Mouse (Mus musculus): ENCODE measurements around the gene Psmb6. TPM values are rescaled to one million over a fixed set of nuclear protein-coding genes. Genes with fewer than 3 reads are reported as not detected.
A peak's percentile ranks its signal among the peaks of the same experiment; 100 is the strongest.
"Not testable (repeated sequence)": the region's sequence is repeated elsewhere in the genome, so short reads cannot be mapped to it uniquely, and the experiment has no call there.

Psmb6 gene
- polyA plus RNA-seq, 1 experiment from 2014 or later, result 657 TPM

DNA sequence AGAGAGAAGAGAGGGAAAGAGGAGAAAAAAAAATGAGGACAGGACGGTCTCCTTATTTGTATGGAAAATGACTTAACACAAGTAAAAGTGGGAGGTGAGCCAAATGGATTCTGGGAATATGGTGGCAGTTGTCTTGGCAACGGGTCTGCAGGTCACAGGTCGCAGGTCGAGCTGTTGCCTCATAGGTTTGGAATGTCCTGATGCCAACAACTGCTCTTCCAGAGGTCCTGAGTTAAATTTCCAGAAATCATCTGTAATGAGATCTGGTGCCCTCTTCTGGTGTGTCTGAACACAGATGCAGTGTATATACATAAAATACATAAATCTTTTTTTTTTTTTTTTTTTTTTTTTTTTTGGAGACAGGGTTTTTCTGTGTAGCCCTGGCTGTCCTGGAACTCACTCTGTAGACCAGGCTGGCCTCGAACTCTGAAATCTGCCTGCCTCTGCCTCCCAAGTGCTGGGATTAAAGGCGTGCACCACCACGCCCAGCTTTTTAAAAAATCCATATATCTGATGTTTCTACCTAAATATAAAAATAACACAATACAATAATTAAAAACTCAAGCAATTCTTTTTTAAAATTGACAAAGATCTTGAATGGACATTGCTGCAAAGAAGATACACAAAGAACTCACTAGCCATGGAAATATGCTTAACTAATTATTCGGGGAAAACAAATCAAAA is 1.7 kb upstream of the Psmb6 start:
- not testable (repeated sequence) for H3K27me3 ChIP-seq (ENCODE audit: control insufficient read depth, insufficient read depth, low read length); H3K4me3 ChIP-seq (ENCODE audit: control insufficient read depth in 1 of 2, insufficient read depth in 1 of 2, low read depth in 1 of 2, low read length in 2 of 2); H3K27ac ChIP-seq (replicated peaks in 1 of 2; ENCODE audit: control insufficient read depth in 1 of 2, insufficient read depth in 1 of 2, low read depth in 2 of 2, low read length in 2 of 2); H3K9ac ChIP-seq (ENCODE audit: low read length); H3K4me2 ChIP-seq (ENCODE audit: low read length); H3K9me3 ChIP-seq (ENCODE audit: control insufficient read depth, low read length); ATAC-seq (ENCODE audit: insufficient number of reproducible peaks, insufficient read depth, low FRiP score, low read depth)
- Histone ChIP-seq H3K36me3 (ENCODE audit: control insufficient read depth, insufficient read depth, low read length) (peaks cover 24% of the 10 kb centered on the region), H3K4me1 (ENCODE audit: control insufficient read depth in 2 of 2, insufficient read depth in 2 of 2, low read length in 2 of 2) (peaks cover 5 to 15% of the 10 kb centered on the region in 2 experiments; a peak in 3 of 4 replicates)
- 85% methylated on average over 8 of the region's 8 CpGs for WGBS

DNA sequence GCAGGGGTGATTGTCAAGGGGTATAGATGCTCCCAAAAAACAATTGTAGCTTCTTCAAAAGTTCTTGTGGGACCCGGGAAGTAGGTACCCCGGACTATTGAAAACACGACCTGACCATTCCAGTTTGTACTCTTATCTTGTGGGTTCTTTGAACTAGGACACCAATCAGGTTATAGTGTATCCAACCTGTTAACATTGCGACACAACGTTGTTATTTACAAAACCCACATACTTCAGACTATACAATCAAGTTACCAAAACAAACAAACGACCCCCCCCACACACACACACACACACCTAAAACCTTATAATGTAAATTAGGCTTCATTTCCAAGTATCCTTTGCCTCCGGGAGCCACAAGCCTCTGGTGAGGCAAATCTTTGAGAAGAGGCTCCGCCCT is 385 bp upstream of the Psmb6 start:
- no peaks in the 10 kb centered on the region for H3K27me3 ChIP-seq (ENCODE audit: control insufficient read depth, insufficient read depth, low read length)
- WGBS, result 5% methylated on average over 8 of the region's 8 CpGs
- H3K36me3 ChIP-seq (ENCODE audit: control insufficient read depth, insufficient read depth, low read length), result peaks cover 27% of the 10 kb centered on the region
- H3K9ac ChIP-seq (ENCODE audit: low read length), result peak overlapping the region; percentile 66
- H3K4me2 ChIP-seq (ENCODE audit: low read length), result peak overlapping the region; percentile 64
- no peak overlapping the region for H3K27ac ChIP-seq (replicated peaks in 1 of 2; ENCODE audit: control insufficient read depth in 1 of 2, insufficient read depth in 1 of 2, low read depth in 2 of 2, low read length in 2 of 2)
- no peak for ATAC-seq (ENCODE audit: insufficient number of reproducible peaks, insufficient read depth, low FRiP score, low read depth)
- peak overlapping the region; percentile 25 to 73; a peak in 3 of 4 replicates for H3K4me3 ChIP-seq (ENCODE audit: control insufficient read depth in 1 of 2, insufficient read depth in 1 of 2, low read depth in 1 of 2, low read length in 2 of 2)
- H3K9me3 ChIP-seq (ENCODE audit: control insufficient read depth, low read length), result no peaks in the 10 kb centered on the region
- peaks cover 2 to 13% of the 10 kb centered on the region in 2 experiments; a peak in 3 of 4 replicates for H3K4me1 ChIP-seq (ENCODE audit: control insufficient read depth in 2 of 2, insufficient read depth in 2 of 2, low read length in 2 of 2)

DNA sequence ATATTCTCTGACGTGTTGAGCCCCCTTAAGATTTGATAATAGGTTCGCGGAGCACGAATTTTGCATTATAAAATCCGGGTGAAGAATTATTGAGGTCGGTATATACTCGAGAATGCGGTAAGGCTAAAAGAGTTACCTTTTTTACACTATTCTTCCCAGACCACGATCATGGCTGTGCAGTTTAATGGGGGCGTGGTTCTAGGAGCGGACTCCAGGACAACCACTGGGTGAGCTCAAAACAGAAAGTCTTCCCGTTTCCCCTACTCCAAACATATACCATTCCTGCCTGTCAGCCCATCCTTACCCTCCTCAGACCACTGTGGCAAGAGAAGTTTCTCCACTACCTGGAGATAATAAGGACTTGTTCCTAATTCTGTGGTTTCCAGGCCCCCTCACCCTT is 559 bp downstream of the Psmb6 start:
- Histone ChIP-seq H3K9ac (ENCODE audit: low read length) (peak overlapping the region; percentile 84), H3K9me3 (ENCODE audit: control insufficient read depth, low read length) (no peaks in the 10 kb centered on the region), H3K27me3 (ENCODE audit: control insufficient read depth, insufficient read depth, low read length) (no peaks in the 10 kb centered on the region), H3K4me3 (ENCODE audit: control insufficient read depth in 1 of 2, insufficient read depth in 1 of 2, low read depth in 1 of 2, low read length in 2 of 2) (peak overlapping the region; percentile 73 to 92), H3K36me3 (ENCODE audit: control insufficient read depth, insufficient read depth, low read length) (peaks cover 27% of the 10 kb centered on the region), H3K4me1 (ENCODE audit: control insufficient read depth in 2 of 2, insufficient read depth in 2 of 2, low read length in 2 of 2) (peaks cover 0 to 5% of the 10 kb centered on the region in 2 experiments; a peak in 2 of 4 replicates), H3K27ac (replicated peaks in 1 of 2; ENCODE audit: control insufficient read depth in 1 of 2, insufficient read depth in 1 of 2, low read depth in 2 of 2, low read length in 2 of 2) (0 out of 4 replicates have a peak overlapping the region, but pooled peaks of 1 of the 2 experiments have one; percentile 10), H3K4me2 (ENCODE audit: low read length) (peak overlapping the region; percentile 75)
- WGBS, result 2% methylated on average over 12 of the region's 12 CpGs
- ATAC-seq (ENCODE audit: insufficient number of reproducible peaks, insufficient read depth, low FRiP score, low read depth), result no peak

DNA sequence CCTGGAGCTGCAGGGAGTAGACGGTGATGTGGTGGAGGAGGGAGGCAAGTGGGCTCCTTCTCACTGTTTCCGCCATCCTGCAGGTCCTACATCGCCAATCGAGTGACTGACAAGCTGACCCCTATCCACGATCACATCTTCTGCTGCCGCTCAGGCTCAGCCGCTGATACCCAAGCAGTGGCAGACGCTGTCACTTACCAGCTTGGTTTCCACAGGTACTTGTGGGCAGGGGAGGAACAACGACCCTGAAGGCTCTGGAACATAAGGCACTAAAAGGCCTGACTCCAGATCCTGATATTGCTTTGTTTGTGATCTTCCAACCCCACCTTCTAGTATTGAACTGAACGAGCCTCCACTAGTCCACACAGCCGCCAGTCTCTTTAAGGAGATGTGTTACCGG is 1.0 kb downstream of the Psmb6 start:
- H3K4me1 ChIP-seq (ENCODE audit: control insufficient read depth in 2 of 2, insufficient read depth in 2 of 2, low read length in 2 of 2), result peaks cover 0 to 4% of the 10 kb centered on the region in 2 experiments; a peak in 2 of 4 replicates
- H3K9ac ChIP-seq (ENCODE audit: low read length), result peak overlapping the region; percentile 84; the same call in 1 of the 2 replicates
- peak overlapping the region; percentile 73 to 92; a peak in 3 of 4 replicates for H3K4me3 ChIP-seq (ENCODE audit: control insufficient read depth in 1 of 2, insufficient read depth in 1 of 2, low read depth in 1 of 2, low read length in 2 of 2)
- 84% methylated on average over 12 of the region's 12 CpGs for WGBS
- ATAC-seq (ENCODE audit: insufficient number of reproducible peaks, insufficient read depth, low FRiP score, low read depth), result no peak
- peak overlapping the region; percentile 75 for H3K4me2 ChIP-seq (ENCODE audit: low read length)
- peaks cover 27% of the 10 kb centered on the region for H3K36me3 ChIP-seq (ENCODE audit: control insufficient read depth, insufficient read depth, low read length)
- no peak overlapping the region for H3K27ac ChIP-seq (replicated peaks in 1 of 2; ENCODE audit: control insufficient read depth in 1 of 2, insufficient read depth in 1 of 2, low read depth in 2 of 2, low read length in 2 of 2)
- H3K9me3 ChIP-seq (ENCODE audit: control insufficient read depth, low read length), result no peaks in the 10 kb centered on the region
- no peaks in the 10 kb centered on the region for H3K27me3 ChIP-seq (ENCODE audit: control insufficient read depth, insufficient read depth, low read length)

DNA sequence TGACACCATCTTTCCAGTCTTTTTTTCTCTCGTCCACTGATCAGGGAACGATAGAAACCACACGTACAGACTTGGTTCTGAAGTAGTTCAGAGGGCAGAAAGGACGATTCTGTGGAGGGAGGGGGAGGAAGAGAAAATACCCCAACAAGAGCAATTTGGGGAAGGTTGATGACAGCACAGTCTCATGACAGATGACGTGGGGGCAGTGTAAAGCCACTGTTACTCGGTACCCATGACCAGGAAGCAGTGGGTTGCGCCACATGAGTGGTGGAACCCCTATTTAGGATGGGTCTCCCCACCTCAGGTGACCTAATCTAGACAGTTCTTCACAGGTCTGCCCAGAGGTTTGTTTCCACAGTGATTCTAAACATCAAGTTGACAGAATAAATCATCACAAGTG is 3.4 kb downstream of the Psmb6 start:
- Histone ChIP-seq H3K27ac (replicated peaks in 1 of 2; ENCODE audit: control insufficient read depth in 1 of 2, insufficient read depth in 1 of 2, low read depth in 2 of 2, low read length in 2 of 2) (no peak overlapping the region), H3K9me3 (ENCODE audit: control insufficient read depth, low read length) (no peaks in the 10 kb centered on the region), H3K4me2 (ENCODE audit: low read length) (no peak overlapping the region), H3K9ac (ENCODE audit: low read length) (no peak overlapping the region), H3K27me3 (ENCODE audit: control insufficient read depth, insufficient read depth, low read length) (no peaks in the 10 kb centered on the region), H3K4me1 (ENCODE audit: control insufficient read depth in 2 of 2, insufficient read depth in 2 of 2, low read length in 2 of 2) (peaks cover 0 to 4% of the 10 kb centered on the region in 2 experiments; a peak in 2 of 4 replicates), H3K4me3 (ENCODE audit: control insufficient read depth in 1 of 2, insufficient read depth in 1 of 2, low read depth in 1 of 2, low read length in 2 of 2) (no peak overlapping the region), H3K36me3 (ENCODE audit: control insufficient read depth, insufficient read depth, low read length) (peaks cover 27% of the 10 kb centered on the region)
- WGBS, result 77% methylated on average over 7 of the region's 7 CpGs
- no peak for ATAC-seq (ENCODE audit: insufficient number of reproducible peaks, insufficient read depth, low FRiP score, low read depth)

DNA sequence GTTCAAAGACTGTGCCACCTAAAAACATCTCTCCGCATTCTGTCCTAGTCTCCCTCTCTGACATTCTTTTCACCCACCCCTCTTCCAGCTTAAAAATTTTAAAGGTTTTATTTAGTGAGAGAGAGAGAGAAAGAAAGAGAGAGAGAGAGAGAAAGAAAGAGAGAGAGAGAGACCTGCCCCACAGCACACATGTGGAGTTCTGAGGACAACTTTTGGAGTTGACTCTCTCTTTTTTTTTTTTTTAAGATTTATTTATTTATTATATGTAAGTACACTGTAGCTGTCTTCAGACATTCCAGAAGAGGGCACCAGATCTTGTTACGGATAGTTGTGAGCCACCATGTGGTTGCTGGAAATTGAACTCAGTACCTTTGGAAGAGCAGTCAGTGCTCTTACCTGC is 5.9 kb downstream of the Psmb6 start:
- H3K27ac ChIP-seq (replicated peaks in 1 of 2; ENCODE audit: control insufficient read depth in 1 of 2, insufficient read depth in 1 of 2, low read depth in 2 of 2, low read length in 2 of 2); H3K4me3 ChIP-seq (ENCODE audit: control insufficient read depth in 1 of 2, insufficient read depth in 1 of 2, low read depth in 1 of 2, low read length in 2 of 2); H3K4me1 ChIP-seq (ENCODE audit: control insufficient read depth in 2 of 2, insufficient read depth in 2 of 2, low read length in 2 of 2); H3K27me3 ChIP-seq (ENCODE audit: control insufficient read depth, insufficient read depth, low read length); H3K9me3 ChIP-seq (ENCODE audit: control insufficient read depth, low read length); H3K9ac ChIP-seq (ENCODE audit: low read length); H3K4me2 ChIP-seq (ENCODE audit: low read length); ATAC-seq (ENCODE audit: insufficient number of reproducible peaks, insufficient read depth, low FRiP score, low read depth): not testable (repeated sequence)
- peaks cover 26% of the 10 kb centered on the region for H3K36me3 ChIP-seq (ENCODE audit: control insufficient read depth, insufficient read depth, low read length)
- 78% methylated on average over 2 of the region's 2 CpGs for WGBS

DNA sequence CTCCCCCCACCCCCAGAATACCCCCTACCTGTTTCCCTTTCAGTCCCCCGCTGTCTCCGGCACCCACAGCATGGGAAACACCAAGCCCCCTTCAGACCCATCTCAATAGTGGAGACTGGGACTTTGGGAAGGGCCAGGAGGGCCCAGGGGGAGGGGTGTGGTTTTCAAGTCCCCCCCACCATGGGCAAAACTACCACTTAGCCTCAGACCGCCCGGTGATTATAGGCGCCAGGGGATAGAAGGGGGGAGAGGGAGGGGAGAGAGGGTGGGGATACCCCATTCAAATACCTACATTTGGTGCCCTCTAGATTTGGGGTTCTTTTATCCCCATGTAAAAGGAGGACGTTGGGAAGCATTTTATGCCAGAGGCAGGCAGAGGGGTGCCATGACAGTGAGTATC is 7.7 kb downstream of the Psmb6 start, which contains the start of gene Gm40193:
Gene Gm40193, minus strand, starts transcription at position 101 of the 400 bp plus-strand sequence.
- no peak within 1 kb of the TSS for H3K27ac ChIP-seq (replicated peaks in 1 of 2; ENCODE audit: control insufficient read depth in 1 of 2, insufficient read depth in 1 of 2, low read depth in 2 of 2, low read length in 2 of 2)
- H3K4me2 ChIP-seq (ENCODE audit: low read length), result no peak within 1 kb of the TSS
- no peak for ATAC-seq (ENCODE audit: insufficient number of reproducible peaks, insufficient read depth, low FRiP score, low read depth)
- peaks cover 9% of the 10 kb centered on the region for H3K36me3 ChIP-seq (ENCODE audit: control insufficient read depth, insufficient read depth, low read length)
- no peaks in the 10 kb centered on the region for H3K9me3 ChIP-seq (ENCODE audit: control insufficient read depth, low read length)
- 86% methylated on average over 6 of the region's 6 CpGs for WGBS
- H3K27me3 ChIP-seq (ENCODE audit: control insufficient read depth, insufficient read depth, low read length), result no peaks in the 10 kb centered on the region
- no peak within 1 kb of the TSS for H3K9ac ChIP-seq (ENCODE audit: low read length)
- no peak within 1 kb of the TSS for H3K4me3 ChIP-seq (ENCODE audit: control insufficient read depth in 1 of 2, insufficient read depth in 1 of 2, low read depth in 1 of 2, low read length in 2 of 2)
- H3K4me1 ChIP-seq (ENCODE audit: control insufficient read depth in 2 of 2, insufficient read depth in 2 of 2, low read length in 2 of 2), result no peaks in the 10 kb centered on the region

Data from heart, embryonic 14.5 days (tissue).